Mouse (Mus musculus) lung, embryonic 15.5 days (tissue): ENCODE data around the gene Zcchc3. TPM values are rescaled to one million over a fixed set of nuclear protein-coding genes. Genes with fewer than 3 reads are reported as not detected.
"Not testable (repeated sequence)": the region's sequence is repeated elsewhere in the genome, so short reads cannot be mapped to it uniquely, and the experiment has no call there.

Source experiments
- ATAC-seq: fragments of 200-750 bp; cut with Nextera tagmentation; 2 replicates; pipeline ENCODE4 v1.8.0; 2017; ENCODE audit warnings: moderate number of reproducible peaks, borderline replicate concordance; ENCODE audit not compliant: low FRiP score, low TSS enrichment; ENCODE audit errors: extremely low read depth
- H3K27ac ChIP-seq: fragments of 300-500 bp; sonication (generic); 2 replicates; pipeline ENCODE4 v1.5.1; 2015; ENCODE audit warnings: moderate library complexity, mild to moderate bottlenecking, inconsistent platforms
- H3K27me3 ChIP-seq: fragments of 300-500 bp; sonication (generic); 2 replicates; pipeline ENCODE4 v1.6.1; 2015; ENCODE audit warnings: inconsistent platforms
- H3K36me3 ChIP-seq: fragments of 300-500 bp; sonication (generic); 2 replicates; pipeline ENCODE4 v1.6.1; 2015; ENCODE audit warnings: inconsistent platforms
- H3K4me1 ChIP-seq: fragments of 300-500 bp; sonication (generic); 2 replicates; pipeline ENCODE4 v1.6.1; 2015; ENCODE audit warnings: inconsistent platforms
- H3K4me2 ChIP-seq: fragments of 300-500 bp; sonication (generic); 2 replicates; pipeline ENCODE4 v1.6.1; 2015; ENCODE audit warnings: inconsistent platforms, mild to moderate bottlenecking, moderate library complexity
- H3K4me3 ChIP-seq: fragments of 300-500 bp; sonication (generic); 2 replicates; pipeline ENCODE4 v1.5.1; 2015; ENCODE audit warnings: mild to moderate bottlenecking, inconsistent platforms
- H3K9ac ChIP-seq: fragments of 300-500 bp; sonication (generic); 2 replicates; pipeline ENCODE4 v1.6.1; 2015; ENCODE audit warnings: inconsistent platforms
- H3K9me3 ChIP-seq: fragments of 300-500 bp; sonication (generic); 2 replicates; pipeline ENCODE4 v1.6.1; 2016; ENCODE audit warnings: inconsistent platforms
- WGBS: fragments of 180-500 bp; shearing (Covaris S2); methylation state at CpG from one replicate; pipeline ENCODE4 v1.1.7; 2015; 5-methylcytosine and 5-hydroxymethylcytosine counted together
- polyA plus RNA-seq: library from polyadenylated mRNA; unstranded; fragments of >200 nt; fragmentation: Nextera tagmentation; extraction: Ambion mirVana; gene quantifications from 2 replicates; pipeline ENCODE4 v1.2.1, GENCODE M21; 2015

Gene Zcchc3
- polyA plus RNA-seq, 1 experiment from 2014 or later, result 37.7 TPM

- no peak overlapping the region for H3K27ac ChIP-seq
- no peaks in the 10 kb centered on the region for H3K27me3 ChIP-seq
- no peak overlapping the region for H3K9ac ChIP-seq
- no peaks in the 10 kb centered on the region for H3K9me3 ChIP-seq
- no peak overlapping the region for H3K4me2 ChIP-seq
- peaks cover 10% of the 10 kb centered on the region; the same call in 1 of the 2 replicates for H3K4me1 ChIP-seq
- no peak overlapping the region for H3K4me3 ChIP-seq
- no peak for ATAC-seq
- no peaks in the 10 kb centered on the region for H3K36me3 ChIP-seq
- WGBS, result 78% methylated on average over 7 of the region's 7 CpGs
Measured at GRCm38 (mm10) chr2:152436405-152436901, 21.6 kb upstream of the Zcchc3 start.

GRCm38 (mm10) chr2:152428481-152428880 lies 13.7 kb upstream of the Zcchc3 start:
- not testable (repeated sequence) for H3K9me3 ChIP-seq, H3K4me3 ChIP-seq, H3K27me3 ChIP-seq, ATAC-seq, H3K36me3 ChIP-seq, H3K4me2 ChIP-seq, H3K27ac ChIP-seq, H3K9ac ChIP-seq
- 83% methylated on average over 2 of the region's 2 CpGs for WGBS
- H3K4me1 ChIP-seq, result peaks cover 11% of the 10 kb centered on the region

GRCm38 (mm10) chr2:152427493-152427892 lies 12.7 kb upstream of the Zcchc3 start:
- 4% methylated on average over 12 of the region's 12 CpGs for WGBS
- ATAC-seq, result no peak
- H3K9ac ChIP-seq, result no peak overlapping the region
- no peaks in the 10 kb centered on the region for H3K27me3 ChIP-seq
- no peak overlapping the region for H3K27ac ChIP-seq
- H3K36me3 ChIP-seq, result no peaks in the 10 kb centered on the region
- H3K9me3 ChIP-seq, result no peaks in the 10 kb centered on the region
- peaks cover 11% of the 10 kb centered on the region for H3K4me1 ChIP-seq
- H3K4me2 ChIP-seq, result peak overlapping the region; percentile 43
- H3K4me3 ChIP-seq, result no peak overlapping the region; the same call in 1 of the 2 replicates

- Histone ChIP-seq H3K4me3 (peak overlapping the region; percentile 81), H3K9me3 (no peaks in the 10 kb centered on the region), H3K4me1 (peaks cover 16% of the 10 kb centered on the region), H3K9ac (peak overlapping the region; percentile 94; the same call in 1 of the 2 replicates), H3K27me3 (no peaks in the 10 kb centered on the region), H3K36me3 (no peaks in the 10 kb centered on the region), H3K27ac (peak overlapping the region; percentile 99), H3K4me2 (peak overlapping the region; percentile 82)
- 92% methylated on average over 3 of the region's 3 CpGs for WGBS
- no peak for ATAC-seq
Measured at GRCm38 (mm10) chr2:152415786-152416185, 959 bp upstream of the Zcchc3 start.

- H3K9ac ChIP-seq, result peak within 1 kb of the TSS; percentile 94
- no peaks in the 10 kb centered on the region for H3K27me3 ChIP-seq
- no peaks in the 10 kb centered on the region for H3K36me3 ChIP-seq
- H3K4me2 ChIP-seq, result peak within 1 kb of the TSS; percentile 82
- no peaks in the 10 kb centered on the region for H3K9me3 ChIP-seq
- H3K4me3 ChIP-seq, result peak within 1 kb of the TSS; percentile 81
- ATAC-seq, result no peak
- 20% methylated on average over 4 of the region's 4 CpGs for WGBS
- peaks cover 21% of the 10 kb centered on the region for H3K4me1 ChIP-seq
- H3K27ac ChIP-seq, result peak within 1 kb of the TSS; percentile 99
Measured at GRCm38 (mm10) chr2:152415287-152415686, 460 bp upstream of the Zcchc3 start, which contains the start of gene 6820408C15Rik. Gene 6820408C15Rik (plus strand): TSS chr2:152415587.

- WGBS, result under 1% methylated on average over 86 of the region's 86 CpGs
- ATAC-seq, result no peak
- Histone ChIP-seq H3K4me3 (peak overlapping the region; percentile 81), H3K27ac (peak overlapping the region; percentile 99), H3K4me1 (peaks cover 33% of the 10 kb centered on the region), H3K36me3 (no peaks in the 10 kb centered on the region), H3K4me2 (peak overlapping the region; percentile 82), H3K9me3 (no peaks in the 10 kb centered on the region), H3K9ac (peak overlapping the region; percentile 94), H3K27me3 (no peaks in the 10 kb centered on the region)
Measured at GRCm38 (mm10) chr2:152413765-152414584, 852 bp downstream of the Zcchc3 start.

- WGBS, result 2% methylated on average over 21 of the region's 21 CpGs
- peaks cover 33% of the 10 kb centered on the region for H3K4me1 ChIP-seq
- no peaks in the 10 kb centered on the region for H3K9me3 ChIP-seq
- no peaks in the 10 kb centered on the region for H3K36me3 ChIP-seq
- peak overlapping the region; percentile 81 for H3K4me3 ChIP-seq
- peak overlapping the region; percentile 99 for H3K27ac ChIP-seq
- H3K27me3 ChIP-seq, result no peaks in the 10 kb centered on the region
- H3K4me2 ChIP-seq, result peak overlapping the region; percentile 82
- ATAC-seq, result no peak
- peak overlapping the region; percentile 94 for H3K9ac ChIP-seq
Measured at GRCm38 (mm10) chr2:152413158-152413764, 1.6 kb downstream of the Zcchc3 start.

GRCm38 (mm10) chr2:152412526-152413157 lies 2.2 kb downstream of the Zcchc3 start:
- WGBS, result 2% methylated on average over 15 of the region's 15 CpGs
- no peaks in the 10 kb centered on the region for H3K27me3 ChIP-seq
- no peak for ATAC-seq
- H3K4me3 ChIP-seq, result peak overlapping the region; percentile 81
- no peaks in the 10 kb centered on the region for H3K9me3 ChIP-seq
- H3K9ac ChIP-seq, result peak overlapping the region; percentile 94
- H3K27ac ChIP-seq, result peak overlapping the region; percentile 99
- peaks cover 33% of the 10 kb centered on the region for H3K4me1 ChIP-seq
- no peaks in the 10 kb centered on the region for H3K36me3 ChIP-seq
- H3K4me2 ChIP-seq, result peak overlapping the region; percentile 82

GRCm38 (mm10) chr2:152411471-152411870 lies 3.4 kb downstream of the Zcchc3 start:
- H3K9me3 ChIP-seq, result no peaks in the 10 kb centered on the region
- peaks cover 37% of the 10 kb centered on the region for H3K4me1 ChIP-seq
- peak overlapping the region; percentile 99 for H3K27ac ChIP-seq
- H3K27me3 ChIP-seq, result no peaks in the 10 kb centered on the region
- H3K36me3 ChIP-seq, result no peaks in the 10 kb centered on the region
- ATAC-seq, result no peak
- H3K4me3 ChIP-seq, result peak overlapping the region; percentile 81
- H3K9ac ChIP-seq, result peak overlapping the region; percentile 94
- peak overlapping the region; percentile 82 for H3K4me2 ChIP-seq
- WGBS, result 5% methylated on average over 7 of the region's 7 CpGs

- peak; percentile 83 for ATAC-seq
- Histone ChIP-seq H3K9ac (peak overlapping the region; percentile 94), H3K27ac (peak overlapping the region; percentile 99), H3K27me3 (no peaks in the 10 kb centered on the region), H3K36me3 (no peaks in the 10 kb centered on the region), H3K4me3 (peak overlapping the region; percentile 81), H3K4me2 (peak overlapping the region; percentile 82), H3K4me1 (peaks cover 40% of the 10 kb centered on the region), H3K9me3 (no peaks in the 10 kb centered on the region)
- 4% methylated on average over 15 of the region's 15 CpGs for WGBS
Measured at GRCm38 (mm10) chr2:152410971-152411371, 3.9 kb downstream of the Zcchc3 start.

GRCm38 (mm10) chr2:152409781-152410180 lies 5.0 kb downstream of the Zcchc3 start:
- Histone ChIP-seq H3K27ac (peak overlapping the region; percentile 99), H3K27me3 (no peaks in the 10 kb centered on the region), H3K4me3 (no peak overlapping the region), H3K36me3 (no peaks in the 10 kb centered on the region), H3K9me3 (no peaks in the 10 kb centered on the region), H3K4me1 (peaks cover 42% of the 10 kb centered on the region), H3K9ac (no peak overlapping the region), H3K4me2 (no peak overlapping the region)
- no peak for ATAC-seq
- WGBS, result 51% methylated on average over 6 of the region's 6 CpGs
